Mouse (Mus musculus): ENCODE results near the gene Meltf. TPM values are rescaled to one million over a fixed set of nuclear protein-coding genes. Genes with fewer than 3 reads are reported as not detected.
A peak's percentile ranks its signal among the peaks of the same experiment; 100 is the strongest.

Gene Meltf
- total and polyA plus RNA-seq, 3 experiments = not detected

DNA sequence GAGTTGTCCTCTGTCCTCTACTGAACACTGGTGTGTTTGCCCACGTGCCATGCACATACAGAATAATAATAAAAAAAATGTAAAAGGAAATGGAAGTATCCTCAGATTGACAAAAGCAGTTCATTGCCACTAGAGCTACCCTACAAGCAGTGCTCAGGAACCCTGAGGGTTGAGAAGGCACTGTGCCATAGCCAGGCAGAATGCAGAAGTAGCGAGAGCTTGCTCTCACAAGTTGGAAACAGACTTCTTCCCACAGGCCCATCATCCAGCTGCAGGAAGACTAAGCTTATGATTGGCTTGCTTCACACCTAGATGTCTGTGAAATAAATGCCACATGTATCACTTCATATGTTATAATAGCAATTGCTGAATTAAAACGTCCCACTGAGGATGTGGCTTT lies 11.7 kb upstream of the Meltf start:
- Histone ChIP-seq H3K79me2 (ENCODE audit: control insufficient read depth, insufficient read depth, low read length, poor library complexity) (no peaks in the 10 kb centered on the region), H3K27me3 (ENCODE audit: control insufficient read depth in 1 of 2, insufficient read depth in 2 of 2, low read length in 2 of 2) (no peaks in the 10 kb centered on the region), H3K4me1 (ENCODE audit: control insufficient read depth in 1 of 2, insufficient read depth in 2 of 2, low read length in 2 of 2) (no peaks in the 10 kb centered on the region), H3K27ac (ENCODE audit: control insufficient read depth, low read depth, low read length) (no peak overlapping the region), H3K9ac (ENCODE audit: control insufficient read depth, low read depth, low read length, poor library complexity, severe bottlenecking) (no peak overlapping the region), H3K9me3 (replicated peaks; ENCODE audit: insufficient read depth, low read length) (no peaks in the 10 kb centered on the region), H3K36me3 (ENCODE audit: control insufficient read depth in 1 of 2, insufficient read depth in 2 of 2, low read length in 2 of 2) (no peaks in the 10 kb centered on the region; a peak in 1 of 4 replicates), H3K4me3 (ENCODE audit: control insufficient read depth in 1 of 2, insufficient read depth in 1 of 2, low read depth in 2 of 2, low read length in 2 of 2) (no peak overlapping the region)
- peak; percentile 35 for DNase-seq (ENCODE audit: low read depth, low spot score)
- TF ChIP-seq CTCF (IDR thresholded peaks at IDR 0.05 in 2 of 3, conservative IDR thresholded peaks at IDR 0.05 in 1 of 3; ENCODE audit: control insufficient read depth in 1 of 3, insufficient read depth in 1 of 3, low read depth in 2 of 3, low read length in 3 of 3, poor library complexity in 1 of 3, severe bottlenecking in 1 of 3) = no peak
- no peak for TF ChIP-seq MEF2A (IDR thresholded peaks at IDR 0.05; ENCODE audit: extremely low read depth, insufficient replicate concordance, low read depth, low read length, poor library complexity, severe bottlenecking)
- no peak for TF ChIP-seq TAL1 (IDR thresholded peaks at IDR 0.05; ENCODE audit: low read length)
- no peak for TF ChIP-seq GATA1 (IDR thresholded peaks at IDR 0.05; ENCODE audit: low read depth, low read length)
- no peak for TF ChIP-seq EP300 (IDR thresholded peaks at IDR 0.05; ENCODE audit: low read depth in 1 of 2, low read length in 2 of 2)
- no peak for TF ChIP-seq USF1 (IDR thresholded peaks at IDR 0.05; ENCODE audit: low read depth, low read length)

DNA sequence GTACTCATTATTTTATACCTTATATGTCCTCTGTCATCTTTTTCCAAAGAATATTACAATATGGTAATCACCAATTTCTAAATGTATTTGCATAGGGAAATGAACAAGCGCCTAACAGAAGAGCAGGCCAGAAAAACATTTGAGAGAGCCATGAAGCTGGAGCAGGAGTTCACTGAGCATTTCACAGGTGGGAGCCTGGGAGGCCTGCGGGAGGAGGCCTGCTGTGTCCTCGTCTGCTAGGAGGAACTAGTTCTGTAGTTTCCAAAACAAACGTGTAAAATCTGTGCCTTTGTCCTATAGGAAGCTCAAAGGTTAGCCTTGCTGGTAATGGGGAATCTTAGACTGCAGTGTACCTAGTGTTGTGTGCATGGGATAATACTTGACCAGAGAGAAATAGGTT lies 10.9 kb upstream of the Meltf start:
- TF ChIP-seq JUND (IDR thresholded peaks at IDR 0.05; ENCODE audit: low read depth, low read length) (no peak), POLR2AphosphoS5 (IDR thresholded peaks at IDR 0.05; ENCODE audit: borderline replicate concordance, low read depth, low read length) (no peak), GATA1 (IDR thresholded peaks at IDR 0.05; ENCODE audit: low read depth, low read length) (no peak), TCF12 (IDR thresholded peaks at IDR 0.05; ENCODE audit: low read depth, low read length) (no peak), ZC3H11A (IDR thresholded peaks at IDR 0.05; ENCODE audit: low read depth, low read length) (no peak)
- DNase-seq (ENCODE audit: low read depth, low spot score) = no peak
- no peaks in the 10 kb centered on the region for H3K27me3 ChIP-seq (ENCODE audit: control insufficient read depth in 1 of 2, insufficient read depth in 2 of 2, low read length in 2 of 2)
- no peak overlapping the region for H3K4me3 ChIP-seq (ENCODE audit: control insufficient read depth in 1 of 2, insufficient read depth in 1 of 2, low read depth in 2 of 2, low read length in 2 of 2)
- H3K9ac ChIP-seq (ENCODE audit: control insufficient read depth, low read depth, low read length, poor library complexity, severe bottlenecking) = no peak overlapping the region
- H3K4me1 ChIP-seq (ENCODE audit: control insufficient read depth in 1 of 2, insufficient read depth in 2 of 2, low read length in 2 of 2) = no peaks in the 10 kb centered on the region
- H3K79me2 ChIP-seq (ENCODE audit: control insufficient read depth, insufficient read depth, low read length, poor library complexity) = no peaks in the 10 kb centered on the region
- H3K27ac ChIP-seq (ENCODE audit: control insufficient read depth, low read depth, low read length) = no peak overlapping the region
- peaks cover 0 to 1% of the 10 kb centered on the region in 2 experiments; a peak in 2 of 4 replicates for H3K36me3 ChIP-seq (ENCODE audit: control insufficient read depth in 1 of 2, insufficient read depth in 2 of 2, low read length in 2 of 2)
- no peaks in the 10 kb centered on the region for H3K9me3 ChIP-seq (replicated peaks; ENCODE audit: insufficient read depth, low read length)

DNA sequence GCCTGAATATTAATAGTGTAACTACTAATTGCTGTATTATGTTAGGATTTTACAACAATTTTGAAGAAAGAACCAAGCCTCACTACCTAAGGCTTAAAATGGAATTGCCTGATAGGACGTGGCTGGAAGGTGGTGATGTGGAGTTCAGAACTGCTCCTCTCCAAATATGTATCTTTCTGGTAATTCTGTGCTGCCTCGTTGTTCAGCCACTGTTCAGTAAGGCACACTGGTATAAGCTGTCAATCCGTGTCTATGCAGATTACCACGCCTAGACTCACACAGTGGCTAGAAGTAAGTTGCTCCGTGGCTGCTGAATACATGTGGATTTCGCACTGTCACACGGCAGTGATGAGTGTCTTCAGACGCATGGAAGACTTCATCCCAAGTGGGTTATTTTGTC lies 4.9 kb upstream of the Meltf start:
- Histone ChIP-seq H3K36me3 (ENCODE audit: control insufficient read depth in 1 of 2, insufficient read depth in 2 of 2, low read length in 2 of 2) (peaks cover 0 to 1% of the 10 kb centered on the region in 2 experiments; a peak in 2 of 4 replicates), H3K79me2 (ENCODE audit: control insufficient read depth, insufficient read depth, low read length, poor library complexity) (no peaks in the 10 kb centered on the region), H3K9me3 (replicated peaks; ENCODE audit: insufficient read depth, low read length) (no peaks in the 10 kb centered on the region), H3K9ac (ENCODE audit: control insufficient read depth, low read depth, low read length, poor library complexity, severe bottlenecking) (no peak overlapping the region), H3K27me3 (ENCODE audit: control insufficient read depth in 1 of 2, insufficient read depth in 2 of 2, low read length in 2 of 2) (no peaks in the 10 kb centered on the region), H3K4me1 (ENCODE audit: control insufficient read depth in 1 of 2, insufficient read depth in 2 of 2, low read length in 2 of 2) (no peaks in the 10 kb centered on the region), H3K4me3 (ENCODE audit: control insufficient read depth in 1 of 2, insufficient read depth in 1 of 2, low read depth in 2 of 2, low read length in 2 of 2) (no peak overlapping the region), H3K27ac (ENCODE audit: control insufficient read depth, low read depth, low read length) (no peak overlapping the region)
- no peak for TF ChIP-seq ELF1 (IDR thresholded peaks at IDR 0.05; ENCODE audit: low read depth, low read length)
- DNase-seq (ENCODE audit: low read depth, low spot score) = no peak
